Mouse (Mus musculus) mesoderm, embryonic 11.5 days (tissue): ENCODE data around the gene Hemk1.

Source experiments
- DNase-seq: peaks from one replicate; pipeline ENCODE4 v3.0.0-alpha.2; 2012; ENCODE audit warnings: low read depth, low spot score

Hemk1 gene

GRCm38 (mm10) chr9:107338172-107338883 lies at the start of gene Hemk1:
TSS of gene Hemk1 (minus strand) at chr9:107338350.
- DNase-seq = peak; percentile 89

GRCm38 (mm10) chr9:107387708-107388107 lies 49.6 kb upstream of the Hemk1 start:
- DNase-seq = no peak

GRCm38 (mm10) chr9:107386722-107387121 lies 48.6 kb upstream of the Hemk1 start:
- DNase-seq = no peak

- no peak for DNase-seq
Measured at GRCm38 (mm10) chr9:107384396-107384795, 46.2 kb upstream of the Hemk1 start.

- peak; percentile 76 for DNase-seq
Measured at GRCm38 (mm10) chr9:107381723-107382122, 43.6 kb upstream of the Hemk1 start.

- peak; percentile 67 for DNase-seq
Measured at GRCm38 (mm10) chr9:107377961-107378512, 39.9 kb upstream of the Hemk1 start.

- no peak for DNase-seq
Measured at GRCm38 (mm10) chr9:107375451-107375850, 37.3 kb upstream of the Hemk1 start.

- peak; percentile 70 for DNase-seq
Measured at GRCm38 (mm10) chr9:107374623-107375022, 36.5 kb upstream of the Hemk1 start.

GRCm38 (mm10) chr9:107372441-107372840 lies 34.3 kb upstream of the Hemk1 start:
- no peak for DNase-seq

GRCm38 (mm10) chr9:107370106-107370463 lies 31.9 kb upstream of the Hemk1 start:
- DNase-seq = no peak

GRCm38 (mm10) chr9:107369270-107370105 lies 31.3 kb upstream of the Hemk1 start:
- DNase-seq = no peak

- no peak for DNase-seq
Measured at GRCm38 (mm10) chr9:107368302-107368701, 30.2 kb upstream of the Hemk1 start.

- DNase-seq = peak; percentile 65
Measured at GRCm38 (mm10) chr9:107366644-107367043, 28.5 kb upstream of the Hemk1 start.

GRCm38 (mm10) chr9:107360989-107361388 lies 22.8 kb upstream of the Hemk1 start:
- no peak for DNase-seq

GRCm38 (mm10) chr9:107357651-107358050 lies 19.5 kb upstream of the Hemk1 start:
- DNase-seq = peak; percentile 84

- peak; percentile 71 for DNase-seq
Measured at GRCm38 (mm10) chr9:107355870-107356765, 18.0 kb upstream of the Hemk1 start.

GRCm38 (mm10) chr9:107354826-107355225 lies 16.7 kb upstream of the Hemk1 start:
- no peak for DNase-seq

GRCm38 (mm10) chr9:107349321-107349720 lies 11.2 kb upstream of the Hemk1 start:
- no peak for DNase-seq

- DNase-seq = no peak
Measured at GRCm38 (mm10) chr9:107347586-107348183, 9.5 kb upstream of the Hemk1 start.

GRCm38 (mm10) chr9:107346081-107346480 lies 7.9 kb upstream of the Hemk1 start:
- no peak for DNase-seq

GRCm38 (mm10) chr9:107344027-107344426 lies 5.9 kb upstream of the Hemk1 start:
- no peak for DNase-seq
